Mouse (Mus musculus) embryonic facial prominence, embryonic 15.5 days (tissue): ENCODE results near the gene Foxf1. TPM values are rescaled to one million over a fixed set of nuclear protein-coding genes. Genes with fewer than 3 reads are reported as not detected.

Source experiments
- ATAC-seq: fragments of 200-750 bp; cut with Nextera tagmentation; 2 replicates; pipeline ENCODE4 v1.8.0; 2017; ENCODE audit warnings: low read depth, moderate TSS enrichment; ENCODE audit not compliant: insufficient number of reproducible peaks, low FRiP score, low TSS enrichment
- H3K27ac ChIP-seq: fragments of 300-500 bp; sonication (generic); replicated peaks from 2 replicates; pipeline ENCODE4 v1.5.1; 2015; ENCODE audit warnings: mild to moderate bottlenecking, inconsistent platforms
- H3K27me3 ChIP-seq: fragments of 300-500 bp; sonication (generic); 2 replicates; pipeline ENCODE4 v1.6.1; 2015; ENCODE audit warnings: inconsistent platforms
- H3K36me3 ChIP-seq: fragments of 300-500 bp; sonication (generic); 2 replicates; pipeline ENCODE4 v1.6.1; 2015; ENCODE audit warnings: mild to moderate bottlenecking, inconsistent platforms
- H3K4me1 ChIP-seq: fragments of 300-500 bp; sonication (generic); 2 replicates; pipeline ENCODE4 v1.6.1; 2015; ENCODE audit warnings: inconsistent platforms
- H3K4me2 ChIP-seq: fragments of 300-500 bp; sonication (generic); replicated peaks from 2 replicates; pipeline ENCODE4 v1.6.1; 2015; ENCODE audit warnings: mild to moderate bottlenecking, inconsistent platforms
- H3K4me3 ChIP-seq: fragments of 300-500 bp; sonication (generic); replicated peaks from 2 replicates; pipeline ENCODE4 v1.5.1; 2015; ENCODE audit warnings: mild to moderate bottlenecking, inconsistent platforms
- H3K9ac ChIP-seq: fragments of 300-500 bp; sonication (generic); 2 replicates; pipeline ENCODE4 v1.6.1; 2015; ENCODE audit warnings: inconsistent platforms
- H3K9me3 ChIP-seq: fragments of 300-500 bp; sonication (generic); replicated peaks from 2 replicates; pipeline ENCODE4 v1.6.1; 2016; ENCODE audit warnings: inconsistent platforms
- WGBS: fragments of 180-500 bp; shearing (Covaris S2); methylation state at CpG from one replicate; pipeline ENCODE4 v1.1.7; 2015; 5-methylcytosine and 5-hydroxymethylcytosine counted together
- polyA plus RNA-seq: library from polyadenylated mRNA; unstranded; fragments of >200 nt; fragmentation: Nextera tagmentation; extraction: Ambion mirVana; gene quantifications from 2 replicates; pipeline ENCODE4 v1.2.1, GENCODE M21; 2015

Gene Foxf1
- polyA plus RNA-seq, 1 experiment from 2014 or later, result 10.1 TPM

GRCm38 (mm10) chr8:121116591-121117185 is 32.5 kb downstream of the Foxf1 start:
- Histone ChIP-seq H3K4me2 (peak overlapping the region; percentile 79), H3K27me3 (peaks cover 89% of the 10 kb centered on the region), H3K9me3 (no peaks in the 10 kb centered on the region), H3K4me3 (peak overlapping the region; percentile 47), H3K4me1 (peaks cover 31% of the 10 kb centered on the region), H3K27ac (peak overlapping the region; percentile 44), H3K36me3 (no peaks in the 10 kb centered on the region), H3K9ac (peak overlapping the region; percentile 42)
- under 1% methylated on average over 55 of the region's 55 CpGs for WGBS
- ATAC-seq, result 0 out of 2 replicates have a peak, but pooled peaks have one; percentile 48

GRCm38 (mm10) chr8:121117186-121117651 is 33.0 kb downstream of the Foxf1 start:
- Histone ChIP-seq H3K4me3 (peak overlapping the region; percentile 47), H3K27me3 (peaks cover 91% of the 10 kb centered on the region), H3K9ac (peak overlapping the region; percentile 26; the same call in 1 of the 2 replicates), H3K9me3 (no peaks in the 10 kb centered on the region), H3K36me3 (no peaks in the 10 kb centered on the region), H3K27ac (no peak overlapping the region), H3K4me1 (peaks cover 31% of the 10 kb centered on the region), H3K4me2 (peak overlapping the region; percentile 79)
- ATAC-seq, result 0 out of 2 replicates have a peak, but pooled peaks have one; percentile 8
- under 1% methylated on average over 62 of the region's 62 CpGs for WGBS

- 0 out of 2 replicates have a peak overlapping the region, but pooled peaks have one; percentile 26 for H3K9ac ChIP-seq
- H3K4me2 ChIP-seq, result peak overlapping the region; percentile 79
- no peak overlapping the region for H3K27ac ChIP-seq
- H3K4me1 ChIP-seq, result peaks cover 31% of the 10 kb centered on the region
- H3K4me3 ChIP-seq, result peak overlapping the region; percentile 47
- ATAC-seq, result no peak
- WGBS, result 1% methylated on average over 28 of the region's 28 CpGs
- H3K36me3 ChIP-seq, result no peaks in the 10 kb centered on the region
- peaks cover 93% of the 10 kb centered on the region for H3K27me3 ChIP-seq
- H3K9me3 ChIP-seq, result no peaks in the 10 kb centered on the region
Measured at GRCm38 (mm10) chr8:121117906-121118305, 33.7 kb downstream of the Foxf1 start.

- peaks cover 98% of the 10 kb centered on the region for H3K27me3 ChIP-seq
- WGBS, result 9% methylated on average over 18 of the region's 18 CpGs
- H3K36me3 ChIP-seq, result no peaks in the 10 kb centered on the region
- H3K27ac ChIP-seq, result no peak overlapping the region
- H3K9ac ChIP-seq, result no peak overlapping the region
- H3K4me3 ChIP-seq, result peak overlapping the region; percentile 47
- peaks cover 24% of the 10 kb centered on the region for H3K4me1 ChIP-seq
- no peak for ATAC-seq
- no peaks in the 10 kb centered on the region for H3K9me3 ChIP-seq
- peak overlapping the region; percentile 22 for H3K4me2 ChIP-seq
Measured at GRCm38 (mm10) chr8:121118634-121119420, 34.6 kb downstream of the Foxf1 start.

- Histone ChIP-seq H3K9me3 (no peaks in the 10 kb centered on the region), H3K4me2 (peak overlapping the region; percentile 12; the same call in 1 of the 2 replicates), H3K4me1 (peaks cover 27% of the 10 kb centered on the region), H3K27me3 (peaks cover 97% of the 10 kb centered on the region), H3K36me3 (no peaks in the 10 kb centered on the region), H3K9ac (peak overlapping the region; percentile 9; the same call in 1 of the 2 replicates), H3K27ac (no peak overlapping the region), H3K4me3 (peak overlapping the region; percentile 47)
- ATAC-seq, result no peak
- 22% methylated on average over 12 of the region's 12 CpGs for WGBS
Measured at GRCm38 (mm10) chr8:121119635-121120455, 35.7 kb downstream of the Foxf1 start.

GRCm38 (mm10) chr8:121120456-121121419 is 36.6 kb downstream of the Foxf1 start:
- H3K4me1 ChIP-seq, result peaks cover 33% of the 10 kb centered on the region
- 20% methylated on average over 17 of the region's 17 CpGs for WGBS

GRCm38 (mm10) chr8:121121704-121122103 is 37.5 kb downstream of the Foxf1 start:
- Histone ChIP-seq H3K4me3 (no peak overlapping the region), H3K36me3 (no peaks in the 10 kb centered on the region), H3K27ac (no peak overlapping the region), H3K9me3 (no peaks in the 10 kb centered on the region), H3K4me1 (peaks cover 32% of the 10 kb centered on the region), H3K9ac (no peak overlapping the region), H3K27me3 (peaks cover 99% of the 10 kb centered on the region), H3K4me2 (no peak overlapping the region)
- ATAC-seq, result no peak
- WGBS, result 24% methylated on average over 8 of the region's 8 CpGs

More at GRCm38 (mm10) chr8:121120456-121121419, 36.6 kb downstream of the Foxf1 start:
- H3K27ac ChIP-seq, result no peak overlapping the region
- H3K4me2 ChIP-seq, result 0 out of 2 replicates have a peak overlapping the region, but pooled peaks have one; percentile 12
- H3K27me3 ChIP-seq, result peaks cover 97% of the 10 kb centered on the region
- no peaks in the 10 kb centered on the region for H3K36me3 ChIP-seq
- H3K9ac ChIP-seq, result no peak overlapping the region
- H3K9me3 ChIP-seq, result no peaks in the 10 kb centered on the region
- no peak overlapping the region; the same call in 1 of the 2 replicates for H3K4me3 ChIP-seq
- ATAC-seq, result no peak

GRCm38 (mm10) chr8:121122368-121122767 is 38.2 kb downstream of the Foxf1 start:
- H3K4me3 ChIP-seq, result no peak overlapping the region
- H3K36me3 ChIP-seq, result no peaks in the 10 kb centered on the region
- H3K27ac ChIP-seq, result no peak overlapping the region
- H3K4me2 ChIP-seq, result no peak overlapping the region
- no peak for ATAC-seq
- H3K9ac ChIP-seq, result no peak overlapping the region
- peaks cover 25% of the 10 kb centered on the region for H3K4me1 ChIP-seq
- H3K9me3 ChIP-seq, result no peaks in the 10 kb centered on the region
- H3K27me3 ChIP-seq, result peaks cover 99% of the 10 kb centered on the region
- 15% methylated on average over 7 of the region's 7 CpGs for WGBS

GRCm38 (mm10) chr8:121123113-121123512 is 38.9 kb downstream of the Foxf1 start:
- no peak for ATAC-seq
- Histone ChIP-seq H3K27ac (no peak overlapping the region), H3K9me3 (no peaks in the 10 kb centered on the region), H3K4me2 (no peak overlapping the region), H3K4me3 (no peak overlapping the region), H3K36me3 (no peaks in the 10 kb centered on the region), H3K4me1 (peaks cover 24% of the 10 kb centered on the region), H3K27me3 (peaks cover 99% of the 10 kb centered on the region), H3K9ac (no peak overlapping the region)
- WGBS, result 56% methylated on average over 2 of the region's 2 CpGs
